In genomic region chr11:67526621-67527545, GRCm38 (mm10) we compare ENCODE assay signal across 8 mouse cellular contexts.
DNase-seq lines count a peak whose midpoint lies in the region; ATAC-seq and TF ChIP-seq lines count a peak whose summit lies in the region.

No protein-coding gene starts in this region.

- no peaks in the 10 kb centered on the region for H3K36me3 ChIP-seq in forebrain, embryonic 13.5 days (ENCODE audit: poor library complexity, severe bottlenecking)

- H3K4me1 ChIP-seq in lung, adult 2 months (ENCODE audit: control insufficient read depth, insufficient read depth, low read length): peaks cover 19% of the 10 kb centered on the region
- H3K4me1 ChIP-seq in forebrain, embryonic 13.5 days: peaks cover 6% of the 10 kb centered on the region; the same call in 1 of the 2 replicates

- H3K27me3 ChIP-seq in forebrain, embryonic 13.5 days: no peaks in the 10 kb centered on the region

- H3K27ac ChIP-seq in forebrain, embryonic 13.5 days: no peak overlapping the region

- peak; percentile 69 for ATAC-seq in frontal cortex, adult (ENCODE audit: low TSS enrichment)
- peak; percentile 95 for ATAC-seq in granulocyte monocyte progenitor cell, adult 5-6 weeks (replicated peaks; ENCODE audit: poor library complexity, severe bottlenecking)
- ATAC-seq in forebrain, embryonic 13.5 days: no peak

- DNase-seq in frontal cortex, postnatal 10 days (ENCODE audit: low spot score in 2 of 2): no peak
- peak; percentile 50 to 70 for DNase-seq in adrenal gland, adult 18-20 months (ENCODE audit: low spot score in 2 of 2)
- peak; percentile 70 to 79 for DNase-seq in kidney, adult 8-10 months
- DNase-seq in lung, adult 2 months: no peak
- DNase-seq in right cerebral cortex, postnatal 25 days: peak; percentile 42

- peak; percentile 14; the same call in 1 of the 2 replicates for TF ChIP-seq POLR2A in lung, adult 2 months (IDR thresholded peaks at IDR 0.05; ENCODE audit: borderline replicate concordance, extremely low read depth, low read depth, low read length)

- TF ChIP-seq CTCF in lung, adult 2 months (IDR thresholded peaks at IDR 0.05; ENCODE audit: insufficient read depth, low read length): no peak

- H3K4me3 ChIP-seq in lung, adult 2 months (replicated peaks; ENCODE audit: extremely low read depth, low read depth, low read length): no peak overlapping the region
- H3K4me3 ChIP-seq in forebrain, embryonic 13.5 days: no peak overlapping the region

- no peaks in the 10 kb centered on the region for H3K9me3 ChIP-seq in forebrain, embryonic 13.5 days (replicated peaks)

- 46% methylated on average over 12 of the region's 12 CpGs for WGBS in lung, adult 2 months
- 84% methylated on average over 12 of the region's 12 CpGs for WGBS in forebrain, embryonic 13.5 days

- no peak overlapping the region for H3K9ac ChIP-seq in forebrain, embryonic 13.5 days

- no peak overlapping the region for H3K4me2 ChIP-seq in forebrain, embryonic 13.5 days

Comparison
In these comparisons a context has a peak if more than half of its experiments do, and no peak if none do; other contexts are left out.
1. DNase-seq: peak in adrenal gland, adult 18-20 months (2 of 2), kidney, adult 8-10 months (2 of 2) and right cerebral cortex, postnatal 25 days (single experiment); none in frontal cortex, postnatal 10 days (0 of 2) and lung, adult 2 months (single experiment).